Comparison of ENCODE assay signal across 16 mouse cellular contexts in genomic region chr14:8183330-8183729, GRCm38 (mm10). TPM values are rescaled to one million over a fixed set of nuclear protein-coding genes. Genes with fewer than 3 reads are reported as not detected.
DNase-seq lines count a peak whose midpoint lies in the region; ATAC-seq and TF ChIP-seq lines count a peak whose summit lies in the region.
"Had no signal": no experiment of that assay in that cellular context is flagged by ENCODE, and none has a peak within 500 bp of the region (broad histone marks: within the 10 kb centered on the region; RNA-seq: fewer than 3 reads in every experiment).

No protein-coding gene starts in this region.

- DNase-seq in forebrain, postnatal 0 days, result no peak
- no peak for DNase-seq in liver, embryonic 14.5 days (ENCODE audit: low read depth in 3 of 3, low spot score in 3 of 3)
- DNase-seq in G1E (ENCODE audit: low spot score), result no peak
- DNase-seq in ovary, postnatal 14 days (ENCODE audit: low spot score), result no peak
- DNase-seq in urinary bladder, postnatal 14 days (ENCODE audit: low spot score), result no peak
- DNase-seq: B cell, adult 2 months; kidney, postnatal 10 days; liver, embryonic 13.5 days; thymus, adult 2 months had no signal

- WGBS in forebrain, postnatal 0 days, result 70% methylated on average over 3 of the region's 3 CpGs
- 59% methylated on average over 3 of the region's 3 CpGs for WGBS in forebrain, embryonic 13.5 days
- WGBS in liver, embryonic 14.5 days (ENCODE audit: insufficient replicate concordance), result 52% methylated on average over 3 of the region's 3 CpGs
- 45% methylated on average over 3 of the region's 3 CpGs for WGBS in liver, embryonic 12.5 days (ENCODE audit: insufficient replicate concordance)

- TF ChIP-seq EP300 in liver, embryonic 14.5 days (IDR thresholded peaks at IDR 0.05; ENCODE audit: low read depth), result no peak

- H3K4me2 ChIP-seq in forebrain, postnatal 0 days (ENCODE audit: low read depth), result no peak overlapping the region
- H3K4me2 ChIP-seq in forebrain, embryonic 13.5 days, result no peak overlapping the region
- H3K4me2 ChIP-seq in liver, embryonic 14.5 days (ENCODE audit: low read depth), result no peak overlapping the region
- H3K4me2 ChIP-seq in liver, embryonic 12.5 days, result no peak overlapping the region
- H3K4me2 ChIP-seq: heart, embryonic 13.5 days; hindbrain, embryonic 14.5 days; liver, embryonic 13.5 days had no signal

- H3K27me3 ChIP-seq in forebrain, postnatal 0 days (ENCODE audit: insufficient read depth, low read length), result no peaks in the 10 kb centered on the region
- no peaks in the 10 kb centered on the region for H3K27me3 ChIP-seq in forebrain, embryonic 13.5 days
- H3K27me3 ChIP-seq in liver, embryonic 14.5 days (ENCODE audit: control insufficient read depth, insufficient read depth, low read length), result no peaks in the 10 kb centered on the region
- H3K27me3 ChIP-seq in liver, embryonic 12.5 days (replicated peaks), result no peaks in the 10 kb centered on the region
- peaks cover 14% of the 10 kb centered on the region for H3K27me3 ChIP-seq in G1E (ENCODE audit: insufficient read depth, low read length)
- H3K27me3 ChIP-seq: heart, embryonic 13.5 days; liver, embryonic 13.5 days had no signal

- no peaks in the 10 kb centered on the region for H3K36me3 ChIP-seq in forebrain, postnatal 0 days (ENCODE audit: insufficient read depth)
- no peaks in the 10 kb centered on the region for H3K36me3 ChIP-seq in forebrain, embryonic 13.5 days (ENCODE audit: poor library complexity, severe bottlenecking)
- H3K36me3 ChIP-seq in liver, embryonic 14.5 days (replicated peaks; ENCODE audit: control insufficient read depth, insufficient read depth, low read depth), result no peaks in the 10 kb centered on the region
- H3K36me3 ChIP-seq in liver, embryonic 12.5 days, result no peaks in the 10 kb centered on the region
- H3K36me3 ChIP-seq in G1E (replicated peaks), result no peaks in the 10 kb centered on the region
- H3K36me3 ChIP-seq: heart, embryonic 13.5 days; liver, embryonic 13.5 days; midbrain, embryonic 10.5 days had no signal

- H3K9ac ChIP-seq in forebrain, postnatal 0 days, result no peak overlapping the region
- H3K9ac ChIP-seq in forebrain, embryonic 13.5 days, result no peak overlapping the region
- H3K9ac ChIP-seq in liver, embryonic 14.5 days (replicated peaks), result no peak overlapping the region
- no peak overlapping the region for H3K9ac ChIP-seq in liver, embryonic 12.5 days
- H3K9ac ChIP-seq: heart, embryonic 13.5 days; hindbrain, embryonic 14.5 days; liver, embryonic 13.5 days had no signal

- no peaks in the 10 kb centered on the region; the same call in 1 of the 2 replicates for H3K4me1 ChIP-seq in forebrain, postnatal 0 days (ENCODE audit: insufficient read depth)
- H3K4me1 ChIP-seq in forebrain, embryonic 13.5 days, result no peaks in the 10 kb centered on the region
- no peaks in the 10 kb centered on the region for H3K4me1 ChIP-seq in liver, embryonic 14.5 days (replicated peaks; ENCODE audit: control insufficient read depth in 2 of 2, insufficient read depth in 2 of 2, low read length in 1 of 2)
- H3K4me1 ChIP-seq in liver, embryonic 12.5 days, result no peaks in the 10 kb centered on the region
- no peaks in the 10 kb centered on the region for H3K4me1 ChIP-seq in G1E (ENCODE audit: insufficient read depth, low read depth, low read length)
- H3K4me1 ChIP-seq: heart, embryonic 13.5 days; liver, embryonic 13.5 days; midbrain, embryonic 10.5 days had no signal

- ATAC-seq in forebrain, postnatal 0 days, result no peak
- ATAC-seq in forebrain, embryonic 13.5 days, result no peak
- no peak for ATAC-seq in liver, embryonic 14.5 days (ENCODE audit: insufficient read depth)
- ATAC-seq in liver, embryonic 12.5 days, result no peak
- ATAC-seq in G1E (ENCODE audit: extremely low read depth, insufficient number of reproducible peaks, low FRiP score, poor library complexity, severe bottlenecking), result no peak
- ATAC-seq in erythroid progenitor cell, adult 5-6 weeks (replicated peaks; ENCODE audit: low FRiP score, poor library complexity, severe bottlenecking), result 0 out of 2 replicates have a peak, but pooled peaks have one; percentile 42

- H3K9me3 ChIP-seq in forebrain, postnatal 0 days (ENCODE audit: low read length), result no peaks in the 10 kb centered on the region
- no peaks in the 10 kb centered on the region for H3K9me3 ChIP-seq in forebrain, embryonic 13.5 days (replicated peaks)
- no peaks in the 10 kb centered on the region for H3K9me3 ChIP-seq in liver, embryonic 14.5 days (ENCODE audit: control insufficient read depth, low read length)
- H3K9me3 ChIP-seq in liver, embryonic 12.5 days (replicated peaks), result no peaks in the 10 kb centered on the region
- H3K9me3 ChIP-seq in G1E (replicated peaks), result peaks cover 3% of the 10 kb centered on the region; the same call in 1 of the 2 replicates
- H3K9me3 ChIP-seq: heart, embryonic 13.5 days; liver, embryonic 13.5 days; midbrain, embryonic 10.5 days had no signal

- peak; percentile 20; the same call in 1 of the 2 replicates for TF ChIP-seq CTCF in forebrain, postnatal 0 days (IDR thresholded peaks at IDR 0.05; ENCODE audit: low read depth)
- TF ChIP-seq CTCF in liver, embryonic 14.5 days (IDR thresholded peaks at IDR 0.05; ENCODE audit: low read depth), result peak; percentile 67
- 0 out of 2 replicates have a peak, but pooled peaks have one; percentile 11 for TF ChIP-seq CTCF in G1E (IDR thresholded peaks at IDR 0.05; ENCODE audit: low read depth, low read length)

- no peak overlapping the region for H3K27ac ChIP-seq in forebrain, postnatal 0 days (ENCODE audit: low read depth, low read length)
- no peak overlapping the region for H3K27ac ChIP-seq in forebrain, embryonic 13.5 days
- no peak overlapping the region for H3K27ac ChIP-seq in liver, embryonic 14.5 days
- no peak overlapping the region for H3K27ac ChIP-seq in liver, embryonic 12.5 days
- H3K27ac ChIP-seq: heart, embryonic 13.5 days; hindbrain, embryonic 14.5 days; liver, embryonic 13.5 days; midbrain, embryonic 10.5 days had no signal

- no peak overlapping the region for H3K4me3 ChIP-seq in forebrain, postnatal 0 days (ENCODE audit: low read depth, low read length)
- no peak overlapping the region for H3K4me3 ChIP-seq in forebrain, embryonic 13.5 days
- H3K4me3 ChIP-seq in liver, embryonic 14.5 days (ENCODE audit: insufficient read depth in 1 of 2, low read depth in 2 of 2, low read length in 2 of 2), result no peak overlapping the region
- H3K4me3 ChIP-seq in liver, embryonic 12.5 days, result no peak overlapping the region
- H3K4me3 ChIP-seq in G1E (ENCODE audit: low read depth, low read length), result no peak overlapping the region
- H3K4me3 ChIP-seq: erythroblast, embryonic 14.5 days; heart, embryonic 13.5 days; liver, embryonic 13.5 days; midbrain, embryonic 10.5 days had no signal

RNA-seq across cellular contexts. Expression of gene Pdhb, which starts 10.5 kb away (rescaled TPM):
- total RNA-seq in forebrain, postnatal 0 days (2014; rRNA removed), result 151 and 183 TPM in 2 replicates
- polyA plus RNA-seq in forebrain, postnatal 0 days (2015; fragmentation: Nextera tagmentation; extraction: Ambion mirVana), result 249 and 263 TPM in 2 replicates
- 238 and 247 TPM in 2 replicates for polyA plus RNA-seq in forebrain, embryonic 13.5 days (2015; fragmentation: Nextera tagmentation; extraction: Ambion mirVana)
- polyA plus RNA-seq in liver, embryonic 14.5 days (2012; rRNA removed), result 49.5 and 74.9 TPM in 2 replicates
- polyA plus RNA-seq in liver, embryonic 14.5 days (2014; fragmentation: Nextera tagmentation; extraction: Ambion mirVana), result 117 and 119 TPM in 2 replicates
- polyA plus RNA-seq in liver, embryonic 12.5 days (2016; fragmentation: Nextera tagmentation; extraction: Ambion mirVana), result 138 and 139 TPM in 2 replicates
- total RNA-seq in G1E (2014; fragmentation: Nextera tagmentation) (76.1 and 91.4 TPM in 2 replicates), G1E (2017) (141 and 182 TPM in 2 replicates)
- 72.1 and 79.4 TPM in 2 replicates for polyA plus RNA-seq in G1E (2012)
- 56.6 and 63.7 TPM in 2 replicates for total RNA-seq in erythroid progenitor cell, adult 5-6 weeks (2015; ENCODE audit: low replicate concordance)
- 86.1 and 123 TPM in 2 replicates for total RNA-seq in erythroid progenitor cell, adult 5-6 weeks (2017; ENCODE audit: low replicate concordance)

RNA-seq across cellular contexts. Expression of gene Kctd6, which starts 30.6 kb away (rescaled TPM):
- 19.3 and 27.0 TPM in 2 replicates for total RNA-seq in forebrain, postnatal 0 days (2014; rRNA removed)
- polyA plus RNA-seq in forebrain, postnatal 0 days (2015; fragmentation: Nextera tagmentation; extraction: Ambion mirVana), result 37.0 and 42.0 TPM in 2 replicates
- 4.6 and 5.6 TPM in 2 replicates for polyA plus RNA-seq in forebrain, embryonic 13.5 days (2015; fragmentation: Nextera tagmentation; extraction: Ambion mirVana)
- 2.6 and 3.6 TPM in 2 replicates for polyA plus RNA-seq in liver, embryonic 14.5 days (2012; rRNA removed)
- polyA plus RNA-seq in liver, embryonic 14.5 days (2014; fragmentation: Nextera tagmentation; extraction: Ambion mirVana), result 3.4 and 6.5 TPM in 2 replicates
- polyA plus RNA-seq in liver, embryonic 12.5 days (2016; fragmentation: Nextera tagmentation; extraction: Ambion mirVana), result 7.8 and 8.6 TPM in 2 replicates
- 3.1 and 4.6 TPM in 2 replicates for total RNA-seq in G1E (2014; fragmentation: Nextera tagmentation)
- total RNA-seq in G1E (2017), result 9.3 and 9.9 TPM in 2 replicates
- 0.64 and 0.70 TPM in 2 replicates for polyA plus RNA-seq in G1E (2012)
- total RNA-seq in erythroid progenitor cell, adult 5-6 weeks (2015; ENCODE audit: low replicate concordance), result 2.5 and 8.8 TPM in 2 replicates
- total RNA-seq in erythroid progenitor cell, adult 5-6 weeks (2017; ENCODE audit: low replicate concordance), result 4.7 and 5.8 TPM in 2 replicates

Comparison
In these comparisons a context has a peak if more than half of its experiments do, and no peak if none do; other contexts are left out.
1. CTCF ChIP-seq: peak in every context shown above with its lines; median percentile 67 in liver, embryonic 14.5 days; 20 in forebrain, postnatal 0 days; 11 in G1E.